Mouse (Mus musculus): ENCODE data around the gene Olfr569. TPM values are rescaled to one million over a fixed set of nuclear protein-coding genes. Genes with fewer than 3 reads are reported as not detected.

Gene Olfr569
- total and polyA plus RNA-seq, 3 experiments = not detected

DNA sequence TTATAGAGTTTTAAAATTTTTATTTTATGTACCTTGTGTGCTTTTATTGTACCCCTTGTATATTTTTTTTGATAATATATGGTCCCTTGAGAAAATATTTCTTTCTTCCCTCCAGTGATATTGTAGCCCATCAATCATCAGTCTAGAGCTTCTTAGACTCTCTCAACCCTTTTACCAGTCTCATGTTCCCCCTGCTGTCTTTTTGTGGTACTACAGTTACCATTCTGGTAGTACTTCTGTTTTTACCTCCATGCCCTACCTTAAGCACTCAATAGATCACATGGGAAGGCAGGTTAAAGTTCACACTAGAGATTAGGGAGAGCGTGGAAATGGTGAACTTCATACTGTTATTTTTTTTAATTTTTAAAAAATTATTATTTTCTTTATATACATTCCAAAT is 28.9 kb upstream of the Olfr569 start:
- Histone ChIP-seq H3K4me1 (ENCODE audit: control insufficient read depth in 1 of 2, insufficient read depth in 2 of 2) (no peaks in the 10 kb centered on the region), H3K79me2 (replicated peaks; ENCODE audit: control insufficient read depth, extremely low read depth, insufficient read depth, poor library complexity, severe bottlenecking) (no peaks in the 10 kb centered on the region), H3K27me3 (replicated peaks) (no peaks in the 10 kb centered on the region), H3K9me3 (replicated peaks; ENCODE audit: low read length) (no peaks in the 10 kb centered on the region), H3K4me3 (replicated peaks in 1 of 3; ENCODE audit: low read depth in 2 of 3, low read length in 2 of 3, poor library complexity in 1 of 3) (no peak overlapping the region), H3K27ac (ENCODE audit: insufficient read depth, low read depth) (no peak overlapping the region), H3K4me2 (ENCODE audit: insufficient read depth, low read depth, poor library complexity, severe bottlenecking) (no peak overlapping the region), H3K9ac (ENCODE audit: insufficient read depth, low read depth) (no peak overlapping the region), H3K36me3 (replicated peaks in 1 of 2; ENCODE audit: control insufficient read depth in 1 of 2, insufficient read depth in 1 of 2, low read length in 1 of 2) (no peaks in the 10 kb centered on the region)
- dilution Hi-C loops (cut with MboI; ENCODE audit: extremely low pct_ligation_motif_present, extremely low pct_unique_long_range_greater_than_20kb, low sequenced_read_pairs) = no loop called here
- in situ Hi-C loops (cut with MboI; ENCODE audit: low pct_ligation_motif_present, low pct_unique_long_range_greater_than_20kb, low sequenced_read_pairs) = loop anchor here (10.0 kb wide), 2 partner anchors 255 to 415 kb away; partner anchors contain the start of gene Olfr556
- no peak for TF ChIP-seq MAFK (IDR thresholded peaks at IDR 0.05; ENCODE audit: insufficient replicate concordance, low read length)
- TF ChIP-seq JUN (IDR thresholded peaks at IDR 0.05; ENCODE audit: insufficient read depth, low read depth, low read length) = no peak
- TF ChIP-seq UBTF (IDR thresholded peaks at IDR 0.05; ENCODE audit: low read depth, low read length) = no peak
- peak; percentile 45 to 89 for TF ChIP-seq CTCF (conservative IDR thresholded peaks at IDR 0.05 in 1 of 2, IDR thresholded peaks at IDR 0.05 in 1 of 2; ENCODE audit: low read depth in 2 of 2, low read length in 2 of 2)
- no peak for TF ChIP-seq IRF4 (IDR thresholded peaks at IDR 0.05; ENCODE audit: low read depth, low read length)
- TF ChIP-seq SMC3 (IDR thresholded peaks at IDR 0.05; ENCODE audit: low read depth, low read length) = peak; percentile 84
- no peak for TF ChIP-seq E2F4 (IDR thresholded peaks at IDR 0.05; ENCODE audit: insufficient replicate concordance, low read depth, low read length)
- no peak for TF ChIP-seq MAX (IDR thresholded peaks at IDR 0.05; ENCODE audit: low read length)
- TF ChIP-seq MAZ (IDR thresholded peaks at IDR 0.05; ENCODE audit: low read depth, low read length) = no peak
- no peak for TF ChIP-seq KAT2A (IDR thresholded peaks at IDR 0.05; ENCODE audit: insufficient replicate concordance, low read length)
- TF ChIP-seq CHD1 (IDR thresholded peaks at IDR 0.05; ENCODE audit: low read depth, low read length) = no peak
- peak; percentile 87 for TF ChIP-seq RAD21 (IDR thresholded peaks at IDR 0.05; ENCODE audit: low read depth, low read length)
- TF ChIP-seq GABPA (IDR thresholded peaks at IDR 0.05; ENCODE audit: insufficient replicate concordance, low read depth, low read length) = no peak
- no peak for TF ChIP-seq POLR2AphosphoS2 (IDR thresholded peaks at IDR 0.05; ENCODE audit: low read depth, low read length)
- TF ChIP-seq NELFE (IDR thresholded peaks at IDR 0.05; ENCODE audit: low read depth, low read length) = no peak
- TF ChIP-seq ZC3H11A (IDR thresholded peaks at IDR 0.05; ENCODE audit: low read depth, low read length) = peak; percentile 27; the same call in 1 of the 2 replicates
- TF ChIP-seq ZMIZ1 (IDR thresholded peaks at IDR 0.05; ENCODE audit: low read depth, low read length) = no peak
- no peak for TF ChIP-seq MEF2A (IDR thresholded peaks at IDR 0.05; ENCODE audit: borderline replicate concordance, low read depth, low read length)
- TF ChIP-seq MYC (IDR thresholded peaks at IDR 0.05; ENCODE audit: low read depth, low read length) = no peak
- no peak for TF ChIP-seq ELF1 (IDR thresholded peaks at IDR 0.05; ENCODE audit: low read depth, low read length)
- TF ChIP-seq ZKSCAN1 (IDR thresholded peaks at IDR 0.05; ENCODE audit: borderline replicate concordance, low read depth, low read length) = no peak
- no peak for TF ChIP-seq RCOR1 (conservative IDR thresholded peaks at IDR 0.05; ENCODE audit: low read depth, low read length)
- TF ChIP-seq ETS1 (conservative IDR thresholded peaks at IDR 0.05; ENCODE audit: low read depth, low read length) = no peak
- peak; percentile 74 for DNase-seq (ENCODE audit: extremely low read depth)
